Mouse (Mus musculus) myocyte (in vitro differentiated cells): ENCODE measurements at regions not wholly inside any gene's neighbourhood (a gene's known extent, or its start where the extent isn't known, plus 50 kb on each side); places are given as distances from the start of the nearest gene placed in this dataset.

Source experiments
- POLR2A ChIP-seq: IDR thresholded peaks from one replicate; pipeline ENCODE4 v1.6.1; 2011; ENCODE audit warnings: low read depth, mild to moderate bottlenecking, control low read depth, moderate library complexity; ENCODE audit not compliant: insufficient read length
- USF1 ChIP-seq: IDR thresholded peaks from one replicate; pipeline ENCODE4 v1.6.1; 2011; ENCODE audit warnings: low read depth, mild to moderate bottlenecking, control low read depth, moderate library complexity

DNA sequence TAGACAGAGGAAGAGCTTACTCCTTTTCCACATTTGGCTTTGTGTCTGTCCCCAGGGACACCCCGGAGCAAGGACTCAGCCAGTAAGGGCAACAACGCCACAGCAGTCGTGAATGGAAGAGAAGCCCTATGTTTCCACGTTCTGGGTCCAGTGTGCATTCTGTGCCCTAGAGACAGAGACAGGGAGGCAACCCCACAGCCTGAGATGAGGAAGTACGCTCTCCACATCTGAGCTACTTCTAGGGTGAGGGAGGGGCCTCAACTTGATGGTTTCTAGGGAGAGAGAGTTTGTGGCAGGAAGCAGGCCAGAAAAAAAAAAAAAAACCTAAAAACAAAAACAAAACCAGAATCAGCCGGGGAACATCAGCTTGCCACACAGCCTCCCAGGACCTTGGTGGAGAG, 233.4 kb downstream of the Rplp1 start:
- TF ChIP-seq POLR2A, result no peak
- TF ChIP-seq USF1, result no peak
